Mouse (Mus musculus) midbrain, embryonic 11.5 days (tissue): ENCODE data around the gene Ubac1. TPM values are rescaled to one million over a fixed set of nuclear protein-coding genes. Genes with fewer than 3 reads are reported as not detected.

Source experiments
- ATAC-seq: fragments of 200-750 bp; cut with Nextera tagmentation; 2 replicates; pipeline ENCODE4 v1.8.0; 2017; ENCODE audit warnings: moderate TSS enrichment, moderate library complexity; ENCODE audit not compliant: low FRiP score
- DNase-seq: peaks from one replicate; pipeline ENCODE4 v3.0.0; 2015; ENCODE audit warnings: low spot score; ENCODE audit errors: missing footprints
- H3K27ac ChIP-seq: fragments of 300-500 bp; sonication (generic); 2 replicates; pipeline ENCODE4 v1.5.1; 2014; ENCODE audit warnings: low read depth, low read length
- H3K27me3 ChIP-seq: fragments of 300-500 bp; sonication (generic); 2 replicates; pipeline ENCODE4 v1.6.1; 2014; ENCODE audit warnings: mild to moderate bottlenecking, low read length, moderate library complexity, mixed read lengths; ENCODE audit not compliant: control insufficient read depth, insufficient read depth
- H3K36me3 ChIP-seq: fragments of 300-500 bp; sonication (generic); 2 replicates; pipeline ENCODE4 v1.6.1; 2014; ENCODE audit warnings: mild to moderate bottlenecking, low read length, moderate library complexity, mixed read lengths; ENCODE audit not compliant: control insufficient read depth, insufficient read depth
- H3K4me1 ChIP-seq: fragments of 300-500 bp; sonication (generic); 2 replicates; pipeline ENCODE4 v1.6.1; 2014; ENCODE audit warnings: low read length; ENCODE audit not compliant: control insufficient read depth, insufficient read depth
- H3K4me2 ChIP-seq: fragments of 300-500 bp; sonication (generic); 2 replicates; pipeline ENCODE4 v1.6.1; 2014; ENCODE audit warnings: mild to moderate bottlenecking, moderate library complexity
- H3K4me3 ChIP-seq: fragments of 300-500 bp; sonication (generic); 2 replicates; pipeline ENCODE4 v1.5.1; 2014; ENCODE audit warnings: low read depth, low read length
- H3K9ac ChIP-seq: fragments of 300-500 bp; sonication (generic); 2 replicates; pipeline ENCODE4 v1.6.1; 2014; ENCODE audit warnings: low read length
- H3K9me3 ChIP-seq: fragments of 300-500 bp; sonication (generic); 2 replicates; pipeline ENCODE4 v1.6.1; 2016; ENCODE audit warnings: low read length; ENCODE audit not compliant: control insufficient read depth
- WGBS: fragments of 180-500 bp; shearing (Covaris S2); extraction: QIAGEN DNeasy Blood & Tissue Kit; methylation state at CpG from one replicate; pipeline ENCODE4 v1.1.7; 2014; 5-methylcytosine and 5-hydroxymethylcytosine counted together
- polyA plus RNA-seq: library from polyadenylated mRNA; unstranded; fragments of >200 nt; fragmentation: Nextera tagmentation; extraction: Ambion mirVana; gene quantifications from 2 replicates; pipeline ENCODE4 v1.2.1, GENCODE M21; 2014

Ubac1 gene
- polyA plus RNA-seq, 1 experiment from 2014 or later = 96.1 TPM

GRCm38 (mm10) chr2:26034344-26035050 lies 12.9 kb upstream of the Ubac1 start:
- ATAC-seq (no peak), DNase-seq (no peak)
- 92% methylated on average over 15 of the region's 15 CpGs for WGBS
- no peaks in the 10 kb centered on the region for H3K4me1 ChIP-seq
- no peaks in the 10 kb centered on the region for H3K9me3 ChIP-seq
- no peak overlapping the region for H3K4me3 ChIP-seq
- H3K4me2 ChIP-seq = no peak overlapping the region
- no peaks in the 10 kb centered on the region for H3K27me3 ChIP-seq
- no peaks in the 10 kb centered on the region for H3K36me3 ChIP-seq
- H3K27ac ChIP-seq = no peak overlapping the region
- no peak overlapping the region for H3K9ac ChIP-seq

- WGBS = 53% methylated on average over 3 of the region's 3 CpGs
- H3K9me3 ChIP-seq = no peaks in the 10 kb centered on the region
- H3K36me3 ChIP-seq = no peaks in the 10 kb centered on the region
- no peak overlapping the region for H3K4me2 ChIP-seq
- H3K4me3 ChIP-seq = no peak overlapping the region
- no peak overlapping the region for H3K27ac ChIP-seq
- no peaks in the 10 kb centered on the region for H3K27me3 ChIP-seq
- no peak for DNase-seq
- no peak overlapping the region for H3K9ac ChIP-seq
- no peak for ATAC-seq
- H3K4me1 ChIP-seq = no peaks in the 10 kb centered on the region
Measured at GRCm38 (mm10) chr2:26030288-26030687, 8.7 kb upstream of the Ubac1 start.

- 30% methylated on average over 4 of the region's 4 CpGs for WGBS
- H3K9me3 ChIP-seq = no peaks in the 10 kb centered on the region
Measured at GRCm38 (mm10) chr2:26024138-26025075, 2.9 kb upstream of the Ubac1 start.

GRCm38 (mm10) chr2:26022626-26023025 lies 1.1 kb upstream of the Ubac1 start:
- no peak overlapping the region for H3K27ac ChIP-seq
- no peaks in the 10 kb centered on the region for H3K36me3 ChIP-seq
- no peaks in the 10 kb centered on the region for H3K9me3 ChIP-seq
- DNase-seq (no peak), ATAC-seq (no peak)
- peaks cover 12% of the 10 kb centered on the region for H3K4me1 ChIP-seq
- no peak overlapping the region for H3K9ac ChIP-seq
- no peak overlapping the region for H3K4me3 ChIP-seq
- H3K4me2 ChIP-seq = no peak overlapping the region
- no peaks in the 10 kb centered on the region for H3K27me3 ChIP-seq
- 83% methylated on average over 1 of the region's 1 CpGs for WGBS

More at GRCm38 (mm10) chr2:26024138-26025075, 2.9 kb upstream of the Ubac1 start:
- ATAC-seq (no peak), DNase-seq (peak; percentile 89)
- Histone ChIP-seq H3K4me2 (no peak overlapping the region), H3K4me3 (no peak overlapping the region), H3K36me3 (no peaks in the 10 kb centered on the region), H3K4me1 (peaks cover 12% of the 10 kb centered on the region), H3K27me3 (no peaks in the 10 kb centered on the region), H3K9ac (no peak overlapping the region), H3K27ac (no peak overlapping the region)

- H3K9me3 ChIP-seq = no peaks in the 10 kb centered on the region
- no peak overlapping the region for H3K9ac ChIP-seq
- H3K4me2 ChIP-seq = peak overlapping the region; percentile 35; the same call in 1 of the 2 replicates
- 0 out of 2 replicates have a peak overlapping the region, but pooled peaks have one; percentile 79 for H3K4me3 ChIP-seq
- H3K27me3 ChIP-seq = no peaks in the 10 kb centered on the region
- 85% methylated on average over 8 of the region's 8 CpGs for WGBS
- DNase-seq = no peak
- ATAC-seq = peak; percentile 31; the same call in 1 of the 2 replicates
- H3K4me1 ChIP-seq = peaks cover 12% of the 10 kb centered on the region
- H3K27ac ChIP-seq = no peak overlapping the region
- no peaks in the 10 kb centered on the region for H3K36me3 ChIP-seq
Measured at GRCm38 (mm10) chr2:26022258-26022565, 665 bp upstream of the Ubac1 start.

- no peaks in the 10 kb centered on the region for H3K36me3 ChIP-seq
- WGBS = 2% methylated on average over 38 of the region's 38 CpGs
- H3K9me3 ChIP-seq = no peaks in the 10 kb centered on the region
- peak overlapping the region; percentile 79 for H3K4me3 ChIP-seq
- no peaks in the 10 kb centered on the region for H3K27me3 ChIP-seq
- peak overlapping the region; percentile 95 for H3K4me2 ChIP-seq
- H3K9ac ChIP-seq = peak overlapping the region; percentile 77
- ATAC-seq = peak; percentile 36
- H3K4me1 ChIP-seq = peaks cover 12% of the 10 kb centered on the region
- H3K27ac ChIP-seq = peak overlapping the region; percentile 45
- DNase-seq = no peak
Measured at GRCm38 (mm10) chr2:26020714-26021560, 610 bp downstream of the Ubac1 start.

GRCm38 (mm10) chr2:26019923-26020322 lies 1.6 kb downstream of the Ubac1 start:
- no peak overlapping the region for H3K9ac ChIP-seq
- no peak overlapping the region for H3K4me3 ChIP-seq
- H3K4me2 ChIP-seq = no peak overlapping the region
- peaks cover 12% of the 10 kb centered on the region for H3K4me1 ChIP-seq
- 85% methylated on average over 3 of the region's 3 CpGs for WGBS
- no peaks in the 10 kb centered on the region for H3K9me3 ChIP-seq
- ATAC-seq (no peak), DNase-seq (no peak)
- no peaks in the 10 kb centered on the region for H3K36me3 ChIP-seq
- no peak overlapping the region for H3K27ac ChIP-seq
- no peaks in the 10 kb centered on the region for H3K27me3 ChIP-seq

- Histone ChIP-seq H3K4me2 (no peak overlapping the region), H3K27me3 (no peaks in the 10 kb centered on the region), H3K36me3 (no peaks in the 10 kb centered on the region), H3K4me3 (no peak overlapping the region), H3K27ac (no peak overlapping the region), H3K9me3 (no peaks in the 10 kb centered on the region), H3K9ac (no peak overlapping the region), H3K4me1 (peaks cover 12% of the 10 kb centered on the region)
- DNase-seq = no peak
- no peak for ATAC-seq
- 82% methylated on average over 4 of the region's 4 CpGs for WGBS
Measured at GRCm38 (mm10) chr2:26017326-26017725, 4.2 kb downstream of the Ubac1 start.
